Mouse (Mus musculus) cerebellum, adult 2 months (tissue): ENCODE results near the gene Nt5c3.

Source experiments
- CTCF ChIP-seq: fragments of 200-500 bp; IDR thresholded peaks from 2 replicates; pipeline ENCODE4 v1.5.1; 2011; ENCODE audit warnings: low read depth, mild to moderate bottlenecking, control low read depth, low read length, moderate library complexity, borderline replicate concordance; ENCODE audit not compliant: insufficient read depth
- POLR2A ChIP-seq: fragments of 200-500 bp; IDR thresholded peaks from 2 replicates; pipeline ENCODE4 v1.6.1; 2011; ENCODE audit warnings: low read length, control low read depth, borderline replicate concordance; ENCODE audit not compliant: insufficient read depth

DNA sequence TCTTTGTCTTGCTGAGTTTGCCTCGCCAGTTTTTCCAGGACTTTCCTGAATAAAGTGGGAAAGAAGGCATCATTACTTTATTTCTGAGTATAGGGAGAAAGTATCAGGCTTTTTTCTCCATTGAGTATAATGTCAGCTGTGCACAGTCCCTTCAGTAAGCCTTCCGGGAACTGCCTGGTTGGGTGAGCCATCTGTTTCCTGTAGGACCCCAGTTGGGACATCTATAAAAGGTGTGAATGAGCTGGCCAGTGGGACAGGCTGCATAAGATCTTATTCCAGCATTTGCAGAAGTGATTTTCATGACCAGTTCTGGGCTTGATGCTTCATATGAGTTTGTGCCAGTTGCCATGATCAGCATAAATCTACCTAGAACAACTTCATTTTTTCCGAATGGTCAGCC, 80.5 kb downstream of the Nt5c3 start:
- TF ChIP-seq CTCF, result no peak
- TF ChIP-seq POLR2A, result no peak
